Mouse (Mus musculus) intestine, embryonic 16.5 days (tissue): Measurements from ENCODE around the gene Sec11a. TPM values are rescaled to one million over a fixed set of nuclear protein-coding genes. Genes with fewer than 3 reads are reported as not detected.
A peak's percentile ranks its signal among the peaks of the same experiment; 100 is the strongest.
"Not testable (repeated sequence)": the region's sequence is repeated elsewhere in the genome, so short reads cannot be mapped to it uniquely, and the experiment has no call there.

ENCODE experiments used
- ATAC-seq: fragments of 200-750 bp; cut with Nextera tagmentation; 2 replicates; pipeline ENCODE4 v1.8.0; 2017; ENCODE audit warnings: moderate TSS enrichment, moderate library complexity
- H3K27ac ChIP-seq: fragments of 300-500 bp; sonication (generic); 2 replicates; pipeline ENCODE4 v1.5.1; 2014; ENCODE audit warnings: mild to moderate bottlenecking, low read length
- H3K27me3 ChIP-seq: fragments of 300-500 bp; sonication (generic); replicated peaks from 2 replicates; pipeline ENCODE4 v1.6.1; 2014; ENCODE audit warnings: low read length, control low read depth, mixed read lengths; ENCODE audit not compliant: control insufficient read depth, insufficient read depth
- H3K36me3 ChIP-seq: fragments of 300-500 bp; sonication (generic); 2 replicates; pipeline ENCODE4 v1.6.1; 2014; ENCODE audit warnings: low read length, control low read depth; ENCODE audit not compliant: control insufficient read depth, insufficient read depth
- H3K4me1 ChIP-seq: fragments of 300-500 bp; sonication (generic); 2 replicates; pipeline ENCODE4 v1.6.1; 2014; ENCODE audit warnings: low read length, control low read depth, mixed read lengths; ENCODE audit not compliant: control insufficient read depth, insufficient read depth
- H3K4me2 ChIP-seq: fragments of 300-500 bp; sonication (generic); 2 replicates; pipeline ENCODE4 v1.6.1; 2014; ENCODE audit warnings: low read depth, low read length, control low read depth
- H3K4me3 ChIP-seq: fragments of 300-500 bp; sonication (generic); 2 replicates; pipeline ENCODE4 v1.5.1; 2014; ENCODE audit warnings: mild to moderate bottlenecking, low read length
- H3K9ac ChIP-seq: fragments of 300-500 bp; sonication (generic); 2 replicates; pipeline ENCODE4 v1.6.1; 2014; ENCODE audit warnings: low read depth, low read length
- H3K9me3 ChIP-seq: fragments of 300-500 bp; sonication (generic); 2 replicates; pipeline ENCODE4 v1.6.1; 2016; ENCODE audit warnings: low read length, control low read depth; ENCODE audit not compliant: control insufficient read depth
- WGBS: fragments of 180-500 bp; shearing (Covaris S2); extraction: QIAGEN DNeasy Blood & Tissue Kit; methylation state at CpG from one replicate; pipeline ENCODE4 v1.1.7; 2014; 5-methylcytosine and 5-hydroxymethylcytosine counted together
- polyA plus RNA-seq: library from polyadenylated mRNA; unstranded; fragments of >200 nt; fragmentation: Nextera tagmentation; extraction: Ambion mirVana; gene quantifications from 2 replicates; pipeline ENCODE4 v1.2.1, GENCODE M21; 2015

Sec11a gene
- polyA plus RNA-seq, 1 experiment from 2014 or later: 256 TPM

- Histone ChIP-seq H3K36me3 (no peaks in the 10 kb centered on the region), H3K9me3 (no peaks in the 10 kb centered on the region), H3K4me1 (no peaks in the 10 kb centered on the region), H3K27ac (no peak overlapping the region), H3K4me3 (no peak overlapping the region), H3K4me2 (no peak overlapping the region), H3K9ac (no peak overlapping the region), H3K27me3 (no peaks in the 10 kb centered on the region)
- 70% methylated on average over 6 of the region's 6 CpGs for WGBS
- no peak for ATAC-seq
These were observed 15.2 kb upstream of the Sec11a start for GRCm38 (mm10) chr7:80962799-80963198.

DNA sequence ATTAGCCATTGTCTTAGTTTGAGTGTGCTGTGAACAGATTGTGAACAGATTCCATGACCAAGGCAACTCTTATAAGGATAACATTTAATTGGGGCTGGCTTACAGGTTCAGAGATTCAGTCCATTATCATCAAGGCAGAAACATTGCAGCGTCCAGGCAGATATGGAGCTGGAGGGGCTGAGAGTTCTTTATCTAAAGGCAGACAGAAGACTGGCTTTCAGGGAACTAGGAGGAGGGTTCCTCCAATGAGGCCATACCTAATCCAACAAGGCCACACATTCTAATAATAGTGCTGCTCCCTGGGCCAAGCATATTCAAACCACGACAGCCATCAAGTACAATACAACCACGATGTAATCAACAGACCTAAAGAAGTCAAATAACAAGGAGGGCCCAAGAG, 11.4 kb upstream of the Sec11a start:
- WGBS: 84% methylated on average over 3 of the region's 3 CpGs
- Histone ChIP-seq H3K4me3 (no peak overlapping the region), H3K27ac (no peak overlapping the region)

DNA sequence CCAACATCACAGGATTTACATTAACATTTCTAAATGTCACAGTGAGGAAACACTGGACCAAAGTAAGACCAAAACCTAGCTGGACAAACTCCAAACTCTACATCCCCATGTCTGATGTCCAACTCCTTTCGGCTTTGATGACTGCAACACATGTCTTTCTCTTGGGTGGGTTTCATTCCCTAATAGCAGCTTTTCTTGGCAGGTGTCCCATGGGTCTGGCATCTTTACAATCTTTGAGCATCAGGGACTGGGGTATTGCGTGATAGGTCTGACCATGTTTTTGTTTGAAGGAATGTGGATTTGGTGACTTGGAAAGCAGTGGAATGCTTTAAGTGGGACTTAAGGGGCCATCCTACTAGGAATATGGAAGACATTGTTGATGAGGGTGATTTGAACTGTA, 9.3 kb upstream of the Sec11a start:
- H3K36me3 ChIP-seq: no peaks in the 10 kb centered on the region
- 88% methylated on average over 2 of the region's 2 CpGs for WGBS
- H3K4me1 ChIP-seq: no peaks in the 10 kb centered on the region
- H3K27me3 ChIP-seq: no peaks in the 10 kb centered on the region
- no peak overlapping the region for H3K9ac ChIP-seq
- H3K9me3 ChIP-seq: no peaks in the 10 kb centered on the region
- no peak overlapping the region for H3K27ac ChIP-seq
- no peak overlapping the region for H3K4me2 ChIP-seq
- no peak for ATAC-seq
- no peak overlapping the region for H3K4me3 ChIP-seq

More for the DNA sequence above, 11.4 kb upstream of the Sec11a start:
- Histone ChIP-seq H3K9me3 (no peaks in the 10 kb centered on the region), H3K4me2 (no peak overlapping the region), H3K9ac (no peak overlapping the region), H3K4me1 (no peaks in the 10 kb centered on the region), H3K27me3 (no peaks in the 10 kb centered on the region), H3K36me3 (no peaks in the 10 kb centered on the region)
- no peak for ATAC-seq

DNA sequence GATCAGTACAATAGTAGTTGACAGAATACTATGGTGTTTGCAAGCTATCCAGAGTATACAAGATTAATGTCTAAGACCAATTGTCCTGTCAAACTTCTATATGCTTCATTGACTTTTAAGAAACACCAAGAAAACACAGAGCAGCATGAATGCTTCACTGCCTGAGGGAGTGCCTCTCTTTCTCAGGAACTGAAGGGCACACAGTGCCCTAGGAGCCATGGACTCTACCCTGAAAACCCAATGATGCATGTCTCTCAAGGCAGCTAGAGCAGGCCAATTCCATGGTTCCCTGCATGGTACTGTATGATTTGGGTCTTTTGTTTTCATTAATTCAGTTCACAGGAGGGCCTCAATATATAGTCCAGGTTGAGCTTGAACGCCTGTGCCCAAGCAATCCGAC, 6.7 kb upstream of the Sec11a start:
- H3K4me1 ChIP-seq: no peaks in the 10 kb centered on the region
- no peak for ATAC-seq
- WGBS: 79% methylated on average over 2 of the region's 2 CpGs
- no peak overlapping the region for H3K27ac ChIP-seq
- no peak overlapping the region for H3K4me3 ChIP-seq
- no peaks in the 10 kb centered on the region for H3K9me3 ChIP-seq
- H3K36me3 ChIP-seq: no peaks in the 10 kb centered on the region
- H3K27me3 ChIP-seq: no peaks in the 10 kb centered on the region
- H3K4me2 ChIP-seq: no peak overlapping the region
- H3K9ac ChIP-seq: no peak overlapping the region

DNA sequence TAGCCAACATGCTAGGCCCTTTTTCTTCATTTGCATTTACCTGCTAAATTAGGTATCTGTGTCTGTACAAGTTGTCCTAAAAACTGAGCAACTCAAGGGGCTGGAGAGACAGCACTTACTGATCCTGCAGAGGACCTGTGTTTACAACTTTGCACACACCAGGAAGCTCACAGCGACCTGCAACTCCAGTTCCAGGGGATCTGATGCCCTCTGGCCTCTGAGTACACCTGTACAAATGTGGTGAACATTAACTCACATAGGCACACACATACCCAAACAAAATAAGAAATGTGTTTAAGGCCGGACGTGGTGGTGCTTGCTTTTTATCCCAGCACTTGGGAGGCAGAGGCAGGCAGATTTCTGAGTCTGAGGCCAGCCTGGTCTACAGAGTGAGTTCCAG, 4.6 kb upstream of the Sec11a start:
- H3K4me3 ChIP-seq: no peak overlapping the region
- no peak for ATAC-seq
- no peaks in the 10 kb centered on the region for H3K36me3 ChIP-seq
- H3K27me3 ChIP-seq: no peaks in the 10 kb centered on the region
- H3K4me1 ChIP-seq: no peaks in the 10 kb centered on the region
- H3K27ac ChIP-seq: no peak overlapping the region
- no peak overlapping the region; the same call in 1 of the 2 replicates for H3K4me2 ChIP-seq
- H3K9ac ChIP-seq: no peak overlapping the region
- 61% methylated on average over 3 of the region's 3 CpGs for WGBS
- H3K9me3 ChIP-seq: no peaks in the 10 kb centered on the region

- H3K9me3 ChIP-seq: no peaks in the 10 kb centered on the region
- H3K27ac ChIP-seq: no peak overlapping the region
- no peak overlapping the region for H3K9ac ChIP-seq
- peaks cover under 1% of the 10 kb centered on the region; the same call in 1 of the 2 replicates for H3K4me1 ChIP-seq
- H3K36me3 ChIP-seq: no peaks in the 10 kb centered on the region
- no peak for ATAC-seq
- H3K27me3 ChIP-seq: no peaks in the 10 kb centered on the region
- H3K4me3 ChIP-seq: no peak overlapping the region
- 82% methylated on average over 4 of the region's 4 CpGs for WGBS
- no peak overlapping the region for H3K4me2 ChIP-seq
These were observed 3.9 kb upstream of the Sec11a start for GRCm38 (mm10) chr7:80951461-80951860.

- 85% methylated on average over 4 of the region's 4 CpGs for WGBS
- Histone ChIP-seq H3K4me1 (peaks cover under 1% of the 10 kb centered on the region; the same call in 1 of the 2 replicates), H3K27me3 (no peaks in the 10 kb centered on the region), H3K4me2 (no peak overlapping the region), H3K36me3 (no peaks in the 10 kb centered on the region), H3K9ac (no peak overlapping the region), H3K4me3 (no peak overlapping the region), H3K27ac (no peak overlapping the region), H3K9me3 (no peaks in the 10 kb centered on the region)
- ATAC-seq: peak; percentile 77
These were observed 7.8 kb downstream of the Sec11a start for GRCm38 (mm10) chr7:80939808-80940207.

- not testable (repeated sequence) for H3K9ac ChIP-seq, H3K9me3 ChIP-seq, H3K4me2 ChIP-seq, H3K4me3 ChIP-seq, H3K27ac ChIP-seq, H3K36me3 ChIP-seq, ATAC-seq, H3K27me3 ChIP-seq, H3K4me1 ChIP-seq
These were observed 10.3 kb downstream of the Sec11a start for GRCm38 (mm10) chr7:80937304-80937666.

- H3K27ac ChIP-seq, H3K36me3 ChIP-seq, H3K4me1 ChIP-seq, H3K4me3 ChIP-seq, H3K9ac ChIP-seq, H3K27me3 ChIP-seq, H3K9me3 ChIP-seq, H3K4me2 ChIP-seq, ATAC-seq: not testable (repeated sequence)
- 48% methylated on average over 7 of the region's 7 CpGs for WGBS
These were observed 10.8 kb downstream of the Sec11a start for GRCm38 (mm10) chr7:80936617-80937303.

GRCm38 (mm10) chr7:80935834-80936233, 11.7 kb downstream of the Sec11a start:
- Histone ChIP-seq H3K9me3 (no peaks in the 10 kb centered on the region), H3K4me3 (no peak overlapping the region), H3K4me1 (no peaks in the 10 kb centered on the region), H3K27me3 (no peaks in the 10 kb centered on the region), H3K36me3 (0 out of 2 replicates have a peak, but pooled peaks cover 4% of the 10 kb centered on the region), H3K4me2 (no peak overlapping the region), H3K27ac (no peak overlapping the region), H3K9ac (no peak overlapping the region)
- no peak for ATAC-seq
- WGBS: 89% methylated on average over 1 of the region's 1 CpGs
